Mouse (Mus musculus) hindbrain, embryonic 16.5 days (tissue): ENCODE results near the gene Tsc22d4. TPM values are rescaled to one million over a fixed set of nuclear protein-coding genes. Genes with fewer than 3 reads are reported as not detected.

Source experiments
- ATAC-seq: fragments of 200-750 bp; cut with Nextera tagmentation; 2 replicates; pipeline ENCODE4 v1.8.0; 2017; ENCODE audit warnings: moderate TSS enrichment, moderate library complexity
- H3K27ac ChIP-seq: fragments of 300-500 bp; sonication (generic); 2 replicates; pipeline ENCODE4 v1.5.1; 2014; ENCODE audit warnings: low read depth, mild to moderate bottlenecking, control low read depth, low read length, moderate library complexity
- H3K27me3 ChIP-seq: fragments of 300-500 bp; sonication (generic); replicated peaks from 2 replicates; pipeline ENCODE4 v1.6.1; 2014; ENCODE audit warnings: low read length; ENCODE audit not compliant: control insufficient read depth, insufficient read depth
- H3K36me3 ChIP-seq: fragments of 300-500 bp; sonication (generic); 2 replicates; pipeline ENCODE4 v1.6.1; 2014; ENCODE audit warnings: mild to moderate bottlenecking, low read length, moderate library complexity, mixed read lengths; ENCODE audit not compliant: control insufficient read depth, insufficient read depth
- H3K4me1 ChIP-seq: fragments of 300-500 bp; sonication (generic); 2 replicates; pipeline ENCODE4 v1.6.1; 2014; ENCODE audit warnings: low read depth, low read length; ENCODE audit not compliant: control insufficient read depth, insufficient read depth
- H3K4me2 ChIP-seq: fragments of 300-500 bp; sonication (generic); 2 replicates; pipeline ENCODE4 v1.6.1; 2014; ENCODE audit warnings: mild to moderate bottlenecking, low read length, control low read depth, moderate library complexity
- H3K4me3 ChIP-seq: fragments of 300-500 bp; sonication (generic); 2 replicates; pipeline ENCODE4 v1.5.1; 2014; ENCODE audit warnings: mild to moderate bottlenecking, low read length, control low read depth, moderate library complexity
- H3K9ac ChIP-seq: fragments of 300-500 bp; sonication (generic); 2 replicates; pipeline ENCODE4 v1.6.1; 2014; ENCODE audit warnings: low read depth, mild to moderate bottlenecking, control low read depth, low read length, moderate library complexity
- H3K9me3 ChIP-seq: fragments of 300-500 bp; sonication (generic); 2 replicates; pipeline ENCODE4 v1.6.1; 2014; ENCODE audit warnings: mild to moderate bottlenecking, low read length, moderate library complexity; ENCODE audit not compliant: control insufficient read depth
- WGBS: fragments of 180-500 bp; shearing (Covaris S2); extraction: QIAGEN DNeasy Blood & Tissue Kit; methylation state at CpG from one replicate; pipeline ENCODE4 v1.1.7; 2014; 5-methylcytosine and 5-hydroxymethylcytosine counted together
- polyA plus RNA-seq: library from polyadenylated mRNA; unstranded; fragments of >200 nt; fragmentation: Nextera tagmentation; extraction: Ambion mirVana; gene quantifications from 2 replicates; pipeline ENCODE4 v1.2.1, GENCODE M21; 2015

The Tsc22d4 gene
- polyA plus RNA-seq, 1 experiment from 2014 or later: 150 TPM

GRCm38 (mm10) chr5:137770709-137771108, 25.2 kb downstream of the Tsc22d4 start:
- 50% methylated on average over 2 of the region's 2 CpGs for WGBS
- no peak overlapping the region for H3K4me3 ChIP-seq
- 0 out of 2 replicates have a peak, but pooled peaks have one; percentile 54 for ATAC-seq

DNA sequence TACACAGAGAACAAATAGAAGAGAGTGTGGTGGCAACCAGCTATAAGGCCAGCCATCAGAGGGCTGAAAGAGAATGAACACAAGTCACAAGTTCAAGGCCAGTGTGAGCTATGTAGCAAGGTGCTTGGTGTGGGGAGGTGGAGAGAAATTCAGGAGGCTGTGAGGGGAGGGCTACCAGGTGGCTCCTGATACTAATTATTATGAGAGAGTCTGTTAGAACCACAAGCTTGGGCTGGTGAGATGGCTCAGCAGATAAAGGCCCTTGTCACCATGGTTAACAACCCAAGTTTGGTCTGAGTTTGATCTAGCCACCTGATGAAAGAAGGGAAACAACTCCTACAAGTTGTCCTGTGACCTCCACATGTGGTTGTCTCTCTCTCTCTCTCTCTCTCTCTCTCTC, 27.2 kb downstream of the Tsc22d4 start:
- H3K9me3 ChIP-seq: no peaks in the 10 kb centered on the region
- no peak overlapping the region for H3K27ac ChIP-seq
- no peak for ATAC-seq

More at GRCm38 (mm10) chr5:137770709-137771108, 25.2 kb downstream of the Tsc22d4 start:
- peaks cover 2% of the 10 kb centered on the region; the same call in 1 of the 2 replicates for H3K4me1 ChIP-seq
- H3K9me3 ChIP-seq: no peaks in the 10 kb centered on the region
- H3K27ac ChIP-seq: no peak overlapping the region
- H3K27me3 ChIP-seq: no peaks in the 10 kb centered on the region
- no peak overlapping the region for H3K4me2 ChIP-seq
- H3K36me3 ChIP-seq: no peaks in the 10 kb centered on the region
- H3K9ac ChIP-seq: no peak overlapping the region

GRCm38 (mm10) chr5:137775587-137776290, 30.2 kb downstream of the Tsc22d4 start:
- H3K9me3 ChIP-seq: no peaks in the 10 kb centered on the region
- no peak overlapping the region for H3K9ac ChIP-seq
- H3K4me1 ChIP-seq: peaks cover 9% of the 10 kb centered on the region
- ATAC-seq: no peak
- 89% methylated on average over 2 of the region's 2 CpGs for WGBS
- no peak overlapping the region for H3K4me2 ChIP-seq
- no peak overlapping the region for H3K27ac ChIP-seq
- no peak overlapping the region for H3K4me3 ChIP-seq
- H3K27me3 ChIP-seq: no peaks in the 10 kb centered on the region
- no peaks in the 10 kb centered on the region for H3K36me3 ChIP-seq

More for the DNA sequence above, 27.2 kb downstream of the Tsc22d4 start:
- Histone ChIP-seq H3K4me2 (no peak overlapping the region), H3K4me1 (peaks cover 2% of the 10 kb centered on the region; the same call in 1 of the 2 replicates), H3K27me3 (no peaks in the 10 kb centered on the region), H3K36me3 (no peaks in the 10 kb centered on the region), H3K4me3 (no peak overlapping the region), H3K9ac (no peak overlapping the region)

DNA sequence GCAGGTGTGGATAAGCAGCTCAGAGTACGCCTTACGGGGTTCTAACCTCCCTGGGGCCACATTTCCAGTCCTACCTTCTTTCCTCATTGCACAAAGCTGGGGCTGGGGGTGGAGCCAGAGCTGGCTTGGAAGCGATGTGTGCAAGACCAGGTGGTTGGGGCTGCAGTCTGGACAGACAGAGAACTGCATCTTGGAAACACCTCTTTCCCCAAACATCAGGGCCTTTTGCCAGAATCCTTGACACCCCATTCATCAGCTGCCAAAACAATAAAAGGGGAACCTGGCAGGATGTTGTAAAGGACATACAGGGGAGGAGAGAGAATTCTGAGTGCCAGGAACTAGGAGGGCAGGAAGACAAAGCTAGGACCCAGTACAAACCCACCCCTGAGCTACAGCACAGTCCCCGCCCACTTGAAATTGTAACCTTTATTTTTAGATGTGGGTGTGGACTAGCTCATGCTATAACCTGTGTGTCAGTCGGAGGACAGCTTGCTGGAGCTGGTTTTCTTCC, 30.9 kb downstream of the Tsc22d4 start:
- 0 out of 2 replicates have a peak, but pooled peaks cover 6% of the 10 kb centered on the region for H3K36me3 ChIP-seq
- peaks cover 9% of the 10 kb centered on the region for H3K4me1 ChIP-seq
- 45% methylated on average over 5 of the region's 5 CpGs for WGBS
- H3K9me3 ChIP-seq: no peaks in the 10 kb centered on the region
- H3K4me2 ChIP-seq: no peak overlapping the region
- H3K27ac ChIP-seq: no peak overlapping the region
- H3K27me3 ChIP-seq: no peaks in the 10 kb centered on the region
- ATAC-seq: no peak
- no peak overlapping the region for H3K9ac ChIP-seq
- H3K4me3 ChIP-seq: no peak overlapping the region

- H3K4me2 ChIP-seq: no peak overlapping the region
- peaks cover 11% of the 10 kb centered on the region for H3K4me1 ChIP-seq
- ATAC-seq: no peak
- no peak overlapping the region for H3K9ac ChIP-seq
- no peaks in the 10 kb centered on the region for H3K9me3 ChIP-seq
- H3K4me3 ChIP-seq: no peak overlapping the region
- no peak overlapping the region for H3K27ac ChIP-seq
- H3K36me3 ChIP-seq: peaks cover 13% of the 10 kb centered on the region; the same call in 1 of the 2 replicates
- 81% methylated on average over 7 of the region's 7 CpGs for WGBS
- H3K27me3 ChIP-seq: no peaks in the 10 kb centered on the region
Measured at GRCm38 (mm10) chr5:137777267-137777845, 31.8 kb downstream of the Tsc22d4 start.

DNA sequence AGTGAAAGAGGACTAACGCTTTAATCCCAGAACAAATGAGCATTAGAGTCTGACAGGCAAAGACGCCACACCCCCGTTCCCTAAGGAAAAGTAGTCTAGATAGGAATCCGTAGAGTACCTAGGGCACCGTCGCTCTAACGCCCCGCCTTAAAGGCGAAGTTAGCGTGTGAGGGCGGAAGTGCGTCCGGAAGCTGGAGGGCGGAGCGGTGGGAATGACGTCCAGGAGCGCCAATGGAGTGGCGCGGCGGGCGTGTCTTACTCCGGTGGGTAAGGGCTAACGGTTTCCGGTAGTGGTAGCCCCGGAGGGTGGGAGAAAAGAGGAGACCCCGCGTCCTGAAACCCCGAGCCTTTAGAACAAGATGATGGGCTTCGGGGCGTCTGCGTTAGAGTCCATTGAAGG, 33.1 kb downstream of the Tsc22d4 start, which contains the start of gene Ppp1r35:
TSS of gene Ppp1r35 (plus strand) at position 215 of the 400 bp plus-strand sequence.
- peak; percentile 97 for ATAC-seq
- peak within 1 kb of the TSS; percentile 90 for H3K4me3 ChIP-seq
- peak within 1 kb of the TSS; percentile 97 for H3K9ac ChIP-seq
- WGBS: 0% methylated on average over 31 of the region's 31 CpGs
- H3K27ac ChIP-seq: peak within 1 kb of the TSS; percentile 93
- H3K9me3 ChIP-seq: no peaks in the 10 kb centered on the region
- peaks cover 23% of the 10 kb centered on the region for H3K4me1 ChIP-seq
- H3K27me3 ChIP-seq: no peaks in the 10 kb centered on the region
- H3K4me2 ChIP-seq: peak within 1 kb of the TSS; percentile 92
- H3K36me3 ChIP-seq: peaks cover 19% of the 10 kb centered on the region; the same call in 1 of the 2 replicates

DNA sequence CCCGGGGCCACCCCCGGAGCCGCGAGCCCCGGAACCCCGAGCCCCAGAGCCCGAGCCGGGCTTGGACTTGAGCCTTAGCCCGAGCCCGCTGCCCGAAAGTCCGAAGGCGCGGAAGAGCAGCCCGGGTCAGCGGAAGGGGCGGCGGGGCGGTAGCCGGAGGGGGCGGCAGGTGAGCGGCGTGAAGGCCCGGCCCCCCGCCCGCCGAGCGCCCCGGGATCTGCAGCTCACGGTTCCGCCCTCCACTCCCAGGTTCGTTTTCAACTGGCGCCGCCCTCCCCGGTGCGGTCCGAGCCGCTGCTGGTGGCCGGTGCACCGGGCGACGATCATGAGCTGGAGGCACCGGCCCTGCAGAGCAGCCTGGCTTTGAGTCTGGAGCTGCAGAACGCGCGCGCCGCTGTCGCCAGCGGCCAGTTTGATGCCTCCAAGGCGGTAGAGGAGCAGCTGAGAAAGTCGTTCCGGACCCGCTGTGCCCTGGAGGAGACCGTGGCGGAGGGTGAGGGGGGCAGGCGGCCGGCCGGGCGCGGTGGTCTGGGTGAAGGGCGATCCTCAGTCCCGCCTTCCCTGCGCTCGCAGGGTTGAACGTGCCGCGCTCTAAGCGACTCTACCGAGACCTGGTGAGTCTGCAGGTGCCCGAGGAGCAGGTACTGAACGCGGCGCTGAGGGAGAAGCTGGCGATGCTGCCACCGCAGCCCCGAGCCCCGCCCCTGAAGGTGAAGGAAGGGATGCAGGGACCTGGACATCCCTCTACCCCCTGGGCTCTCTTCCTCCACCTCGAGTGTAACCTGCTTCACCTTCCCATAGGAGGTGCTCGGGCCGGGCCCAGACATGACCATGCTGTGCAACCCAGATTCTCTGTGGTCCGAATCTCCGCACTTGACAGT, 33.8 kb downstream of the Tsc22d4 start:
- Histone ChIP-seq H3K9ac (peak overlapping the region; percentile 97), H3K36me3 (peaks cover 19% of the 10 kb centered on the region; the same call in 1 of the 2 replicates), H3K27ac (peak overlapping the region; percentile 93), H3K9me3 (no peaks in the 10 kb centered on the region), H3K4me1 (peaks cover 30% of the 10 kb centered on the region), H3K4me2 (peak overlapping the region; percentile 92), H3K4me3 (peak overlapping the region; percentile 90), H3K27me3 (no peaks in the 10 kb centered on the region)
- ATAC-seq: peak; percentile 15; the same call in 1 of the 2 replicates
- 1% methylated on average over 49 of the region's 83 CpGs for WGBS

GRCm38 (mm10) chr5:137781661-137782060, 36.1 kb downstream of the Tsc22d4 start:
- Histone ChIP-seq H3K27me3 (no peaks in the 10 kb centered on the region), H3K36me3 (peaks cover 19% of the 10 kb centered on the region; the same call in 1 of the 2 replicates), H3K4me1 (peaks cover 40% of the 10 kb centered on the region), H3K27ac (no peak overlapping the region), H3K9ac (no peak overlapping the region), H3K9me3 (no peaks in the 10 kb centered on the region), H3K4me3 (no peak overlapping the region), H3K4me2 (no peak overlapping the region)
- no peak for ATAC-seq
- WGBS: 97% methylated on average over 7 of the region's 7 CpGs
